Mouse (Mus musculus) heart, adult 2 months (tissue): ENCODE data around the gene Nudcd3. TPM values are rescaled to one million over a fixed set of nuclear protein-coding genes. Genes with fewer than 3 reads are reported as not detected.
A peak's percentile ranks its signal among the peaks of the same experiment; 100 is the strongest.

Experiments used
- DNase-seq, 2 experiments: peaks; one replicate each; pipeline ENCODE4 v3.0.0; 2021
- H3K27ac ChIP-seq: fragments of 200-600 bp; 2 replicates; pipeline ENCODE4 v1.8.1; 2022
- H3K27me3 ChIP-seq: fragments of 200-500 bp; 2 replicates; pipeline ENCODE4 v1.6.1; 2012; ENCODE audit warnings: mild to moderate bottlenecking, low read length, inconsistent platforms, mixed read lengths; ENCODE audit not compliant: control insufficient read depth, insufficient read depth
- H3K36me3 ChIP-seq: fragments of 200-500 bp; 2 replicates; pipeline ENCODE4 v1.6.1; 2012; ENCODE audit warnings: low read length, inconsistent platforms; ENCODE audit not compliant: control insufficient read depth, insufficient read depth
- H3K4me1 ChIP-seq: fragments of 200-500 bp; 2 replicates; pipeline ENCODE4 v1.6.1; 2011; ENCODE audit warnings: low read length; ENCODE audit not compliant: control insufficient read depth, insufficient read depth
- H3K4me3 ChIP-seq: fragments of 200-600 bp; 2 replicates; pipeline ENCODE4 v1.8.1; 2022
- H3K79me2 ChIP-seq: fragments of 200-500 bp; replicated peaks from 2 replicates; pipeline ENCODE4 v1.6.1; 2012; ENCODE audit warnings: mild to moderate bottlenecking, inconsistent platforms, low read length, moderate library complexity, mixed read lengths; ENCODE audit not compliant: control insufficient read depth, insufficient read depth
- H3K9ac ChIP-seq: fragments of 200-500 bp; 2 replicates; pipeline ENCODE4 v1.6.1; 2012; ENCODE audit warnings: low read depth, mild to moderate bottlenecking, control low read depth, inconsistent platforms, low read length, mixed read lengths
- CTCF ChIP-seq: fragments of 200-600 bp; IDR thresholded peaks from 2 replicates; pipeline ENCODE4 v1.8.1; 2022; ENCODE audit warnings: antibody characterized with exemption, mild to moderate bottlenecking, moderate library complexity
- EP300 ChIP-seq: fragments of 200-500 bp; IDR thresholded peaks from 2 replicates; pipeline ENCODE4 v1.6.1; 2011; ENCODE audit warnings: low read depth, low read length, control low read depth; ENCODE audit not compliant: insufficient read depth
- POLR2A ChIP-seq: fragments of 200-500 bp; IDR thresholded peaks from 2 replicates; pipeline ENCODE4 v1.6.1; 2011; ENCODE audit warnings: mild to moderate bottlenecking, low read depth, low read length, control low read depth; ENCODE audit not compliant: insufficient read depth
- WGBS: fragments of 180-500 bp; shearing (Covaris S2); methylation state at CpG from one replicate; pipeline ENCODE4 v1.1.7; 2018; 5-methylcytosine and 5-hydroxymethylcytosine counted together
- intact Hi-C: fragments of 180-260 bp; cut with DNase I; formaldehyde crosslinking; loops from one replicate; pipeline ENCODE4 v1.15.1; 2025
- polyA plus RNA-seq: library from polyadenylated mRNA; depleted of rRNA; stranded (reverse); fragments of >200 nt; gene quantifications from 2 replicates; pipeline ENCODE4 v1.2.3, GENCODE M21; 2012
- total RNA-seq, 2 experiments: library from RNA; stranded (reverse); gene quantifications; 2 replicates each; pipeline ENCODE4 v1.2.3; 2021

The Nudcd3 gene
- total and polyA plus RNA-seq, 3 experiments, result 50.4 to 65.4 (median 59.3) TPM

- peaks cover 2% of the 10 kb centered on the region for H3K4me1 ChIP-seq
- H3K27ac ChIP-seq, result no peak overlapping the region
- peaks cover 7% of the 10 kb centered on the region for H3K79me2 ChIP-seq
- no peak for DNase-seq
- H3K4me3 ChIP-seq, result no peak overlapping the region
- TF ChIP-seq POLR2A, result no peak
- no peak for TF ChIP-seq CTCF
- no peak for TF ChIP-seq EP300
- peaks cover 5% of the 10 kb centered on the region; the same call in 1 of the 2 replicates for H3K36me3 ChIP-seq
- intact Hi-C loops, result no loop called here
- WGBS, result 86% methylated on average over 3 of the region's 3 CpGs
- no peaks in the 10 kb centered on the region for H3K27me3 ChIP-seq
- H3K9ac ChIP-seq, result no peak overlapping the region
Measured at GRCm38 (mm10) chr11:6163062-6163461, 37.2 kb downstream of the Nudcd3 start.

- Histone ChIP-seq H3K27ac (no peak overlapping the region), H3K36me3 (peaks cover 5% of the 10 kb centered on the region; the same call in 1 of the 2 replicates), H3K79me2 (peaks cover 7% of the 10 kb centered on the region), H3K4me3 (no peak overlapping the region), H3K4me1 (peaks cover 7% of the 10 kb centered on the region), H3K9ac (no peak overlapping the region), H3K27me3 (no peaks in the 10 kb centered on the region)
- DNase-seq, result no peak
- TF ChIP-seq CTCF (no peak), POLR2A (no peak), EP300 (no peak)
- intact Hi-C loops, result no loop called here
Measured at GRCm38 (mm10) chr11:6161549-6161948, 38.7 kb downstream of the Nudcd3 start.

- DNase-seq, result no peak
- Histone ChIP-seq H3K27me3 (no peaks in the 10 kb centered on the region), H3K36me3 (peaks cover 5% of the 10 kb centered on the region; the same call in 1 of the 2 replicates), H3K4me3 (no peak overlapping the region), H3K27ac (no peak overlapping the region), H3K9ac (no peak overlapping the region), H3K4me1 (peaks cover 7% of the 10 kb centered on the region), H3K79me2 (peaks cover 7% of the 10 kb centered on the region)
- intact Hi-C loops, result no loop called here
- WGBS, result 79% methylated on average over 3 of the region's 3 CpGs
- TF ChIP-seq EP300, result no peak
- no peak for TF ChIP-seq POLR2A
- no peak for TF ChIP-seq CTCF
Measured at GRCm38 (mm10) chr11:6160663-6161271, 39.4 kb downstream of the Nudcd3 start.

- TF ChIP-seq POLR2A (no peak), EP300 (no peak), CTCF (no peak)
- Histone ChIP-seq H3K27me3 (no peaks in the 10 kb centered on the region), H3K9ac (no peak overlapping the region), H3K79me2 (peaks cover 10% of the 10 kb centered on the region; the same call in 1 of the 2 replicates), H3K36me3 (peaks cover 5% of the 10 kb centered on the region; the same call in 1 of the 2 replicates), H3K27ac (no peak overlapping the region), H3K4me1 (peaks cover 11% of the 10 kb centered on the region), H3K4me3 (no peak overlapping the region)
- 79% methylated on average over 4 of the region's 4 CpGs for WGBS
- intact Hi-C loops, result no loop called here
- no peak for DNase-seq
Measured at GRCm38 (mm10) chr11:6159704-6160275, 40.4 kb downstream of the Nudcd3 start.

GRCm38 (mm10) chr11:6158515-6158914, 41.7 kb downstream of the Nudcd3 start:
- H3K4me3 ChIP-seq, result no peak overlapping the region
- no peaks in the 10 kb centered on the region for H3K27me3 ChIP-seq
- no peak overlapping the region for H3K9ac ChIP-seq
- peaks cover 5% of the 10 kb centered on the region; the same call in 1 of the 2 replicates for H3K36me3 ChIP-seq
- DNase-seq, result no peak
- H3K4me1 ChIP-seq, result peaks cover 16% of the 10 kb centered on the region
- WGBS, result 90% methylated on average over 1 of the region's 1 CpGs
- peaks cover 10% of the 10 kb centered on the region; the same call in 1 of the 2 replicates for H3K79me2 ChIP-seq
- TF ChIP-seq CTCF, result no peak
- no peak for TF ChIP-seq EP300
- TF ChIP-seq POLR2A, result no peak
- intact Hi-C loops, result no loop called here
- H3K27ac ChIP-seq, result no peak overlapping the region

GRCm38 (mm10) chr11:6157119-6157518, 43.1 kb downstream of the Nudcd3 start:
- 41% methylated on average over 5 of the region's 5 CpGs for whole genome bisulfite sequencing
- H3K79me2 ChIP-seq, result peaks cover 7% of the 10 kb centered on the region; the same call in 1 of the 2 replicates
- H3K4me3 ChIP-seq, result no peak overlapping the region
- H3K27me3 ChIP-seq, result no peaks in the 10 kb centered on the region
- DNase-seq, result peak in 1 of 2 experiments; percentile 38
- intact Hi-C loops, result no loop called here
- TF ChIP-seq POLR2A (no peak), CTCF (no peak), EP300 (no peak)
- H3K9ac ChIP-seq, result no peak overlapping the region
- H3K36me3 ChIP-seq, result peaks cover 5% of the 10 kb centered on the region; the same call in 1 of the 2 replicates
- H3K4me1 ChIP-seq, result peaks cover 16% of the 10 kb centered on the region
- no peak overlapping the region for H3K27ac ChIP-seq
